Mouse (Mus musculus) lung, postnatal 0 days (tissue): ENCODE measurements around the gene Gpc6.

Source experiments
- CTCF ChIP-seq: IDR thresholded peaks from 2 replicates; pipeline ENCODE4 v1.5.1; 2016; ENCODE audit warnings: antibody characterized with exemption, mild to moderate bottlenecking
- EP300 ChIP-seq: IDR thresholded peaks from 2 replicates; pipeline ENCODE4 v1.6.1; 2016; ENCODE audit warnings: antibody characterized with exemption, mild to moderate bottlenecking, control low read depth

DNA sequence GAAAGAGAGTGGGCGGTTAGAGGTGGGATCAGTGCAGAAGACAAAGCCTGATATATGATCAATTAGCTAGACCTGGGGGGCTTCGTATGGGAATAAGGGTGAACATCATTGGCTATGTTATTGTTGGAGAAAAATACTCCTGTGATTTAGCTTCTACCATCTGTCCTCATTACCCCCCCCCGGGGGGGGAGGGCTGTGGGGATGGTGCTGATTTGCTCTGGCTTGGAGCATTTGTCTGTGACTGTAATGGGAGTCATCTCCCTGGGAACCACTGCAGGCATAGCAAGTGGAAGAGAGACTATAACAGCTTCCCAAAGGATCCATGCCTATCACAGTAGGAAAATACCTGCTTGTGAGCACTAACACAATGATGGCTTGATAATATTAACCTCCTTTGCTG, 783.7 kb downstream of the Gpc6 start:
- no peak for TF ChIP-seq CTCF
- TF ChIP-seq EP300 = no peak
